Mouse (Mus musculus) kidney, adult 2 months (tissue): ENCODE data around the gene Plcb2. TPM values are rescaled to one million over a fixed set of nuclear protein-coding genes. Genes with fewer than 3 reads are reported as not detected.

ENCODE experiments used
- DNase-seq: peaks from one replicate; pipeline ENCODE4 v3.0.0; 2021
- H3K27ac ChIP-seq: fragments of 200-500 bp; 2 replicates; pipeline ENCODE4 v1.5.1; 2012; ENCODE audit warnings: low read depth, low read length, control low read depth, inconsistent platforms; ENCODE audit not compliant: insufficient read depth
- H3K27me3 ChIP-seq: fragments of 200-500 bp; replicated peaks from 2 replicates; pipeline ENCODE4 v1.6.1; 2012; ENCODE audit warnings: mild to moderate bottlenecking, moderate library complexity, low read length, inconsistent platforms; ENCODE audit not compliant: control insufficient read depth, insufficient read depth
- H3K36me3 ChIP-seq: fragments of 200-500 bp; 2 replicates; pipeline ENCODE4 v1.6.1; 2012; ENCODE audit warnings: mild to moderate bottlenecking, moderate library complexity, low read length, inconsistent platforms; ENCODE audit not compliant: control insufficient read depth, insufficient read depth
- H3K4me1 ChIP-seq: fragments of 200-500 bp; 2 replicates; pipeline ENCODE4 v1.6.1; 2011; ENCODE audit warnings: low read length; ENCODE audit not compliant: control insufficient read depth, insufficient read depth
- H3K4me3 ChIP-seq: fragments of 200-500 bp; 2 replicates; pipeline ENCODE4 v1.5.1; 2011; ENCODE audit warnings: mild to moderate bottlenecking, low read depth, low read length, control low read depth; ENCODE audit not compliant: insufficient read depth
- CTCF ChIP-seq: fragments of 200-500 bp; conservative IDR thresholded peaks from 2 replicates; pipeline ENCODE4 v1.5.1; 2011; ENCODE audit warnings: low read depth, mild to moderate bottlenecking, control low read depth, low read length, moderate library complexity, mixed read lengths; ENCODE audit not compliant: insufficient read depth, insufficient read length
- POLR2A ChIP-seq: fragments of 200-500 bp; IDR thresholded peaks from one replicate; pipeline ENCODE4 v1.6.1; 2011; ENCODE audit warnings: low read depth, low read length, control low read depth
- WGBS: fragments of 180-500 bp; shearing (Covaris S2); methylation state at CpG from one replicate; pipeline ENCODE4 v1.1.7; 2018; 5-methylcytosine and 5-hydroxymethylcytosine counted together
- polyA plus RNA-seq: library from polyadenylated mRNA; depleted of rRNA; stranded (reverse); fragments of >200 nt; gene quantifications from 2 replicates; pipeline ENCODE4 v1.2.3, GENCODE M21; 2012

Gene Plcb2
- polyA plus RNA-seq, 1 experiment: 3.7 TPM

GRCm38 (mm10) chr2:118764875-118765274 lies 36.6 kb upstream of the Plcb2 start:
- no peak for TF ChIP-seq POLR2A
- TF ChIP-seq CTCF: no peak
- Histone ChIP-seq H3K27ac (no peak overlapping the region), H3K4me1 (peaks cover 14% of the 10 kb centered on the region; the same call in 1 of the 2 replicates), H3K4me3 (no peak overlapping the region), H3K27me3 (no peaks in the 10 kb centered on the region), H3K36me3 (no peaks in the 10 kb centered on the region)
- 74% methylated on average over 5 of the region's 5 CpGs for WGBS
- DNase-seq: no peak

GRCm38 (mm10) chr2:118764094-118764831 lies 36.0 kb upstream of the Plcb2 start:
- DNase-seq: peak; percentile 57
- Histone ChIP-seq H3K27me3 (no peaks in the 10 kb centered on the region), H3K27ac (no peak overlapping the region), H3K4me1 (peaks cover 14% of the 10 kb centered on the region; the same call in 1 of the 2 replicates), H3K4me3 (no peak overlapping the region), H3K36me3 (no peaks in the 10 kb centered on the region)
- TF ChIP-seq POLR2A: no peak
- TF ChIP-seq CTCF: peak; percentile 50
- WGBS: 31% methylated on average over 11 of the region's 11 CpGs

DNA sequence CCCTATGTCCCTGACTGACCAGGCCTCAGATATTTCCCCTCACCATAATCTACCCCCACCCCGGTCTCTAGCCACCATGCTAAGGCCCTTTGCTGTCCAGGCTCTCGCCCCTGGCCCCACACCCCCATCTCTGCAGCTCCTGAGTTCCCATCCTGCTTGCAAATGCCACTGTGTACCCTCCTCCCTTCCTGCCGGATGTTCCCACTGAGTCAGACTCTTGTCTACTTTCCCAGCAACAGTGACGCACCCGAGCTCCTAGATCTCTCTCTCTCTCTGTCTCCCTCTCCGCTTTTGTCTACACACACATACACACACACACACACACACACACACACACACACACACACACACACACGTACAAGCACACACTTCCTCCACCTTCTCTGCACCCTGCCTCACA lies 35.2 kb upstream of the Plcb2 start:
- peaks cover 14% of the 10 kb centered on the region; the same call in 1 of the 2 replicates for H3K4me1 ChIP-seq
- 68% methylated on average over 7 of the region's 7 CpGs for WGBS
- no peak overlapping the region for H3K4me3 ChIP-seq
- no peak for TF ChIP-seq POLR2A
- TF ChIP-seq CTCF: no peak
- peak overlapping the region; percentile 96 for H3K27ac ChIP-seq
- no peaks in the 10 kb centered on the region for H3K27me3 ChIP-seq
- DNase-seq: peak; percentile 68
- H3K36me3 ChIP-seq: no peaks in the 10 kb centered on the region

GRCm38 (mm10) chr2:118762784-118763148 lies 34.5 kb upstream of the Plcb2 start:
- peak overlapping the region; percentile 8; the same call in 1 of the 2 replicates for H3K4me3 ChIP-seq
- H3K4me1 ChIP-seq: peaks cover 14% of the 10 kb centered on the region; the same call in 1 of the 2 replicates
- peak overlapping the region; percentile 96 for H3K27ac ChIP-seq
- H3K27me3 ChIP-seq: no peaks in the 10 kb centered on the region
- H3K36me3 ChIP-seq: no peaks in the 10 kb centered on the region
- no peak for TF ChIP-seq POLR2A
- TF ChIP-seq CTCF: no peak
- WGBS: 6% methylated on average over 10 of the region's 10 CpGs
- no peak for DNase-seq

GRCm38 (mm10) chr2:118761906-118762783 lies 33.9 kb upstream of the Plcb2 start, which contains the start of gene Ccdc9b:
Ccdc9b (minus strand) TSS chr2:118762661.
- TF ChIP-seq POLR2A (no peak), CTCF (no peak)
- Histone ChIP-seq H3K4me1 (peaks cover 14% of the 10 kb centered on the region; the same call in 1 of the 2 replicates), H3K36me3 (no peaks in the 10 kb centered on the region), H3K27me3 (no peaks in the 10 kb centered on the region), H3K27ac (peak within 1 kb of the TSS; percentile 96), H3K4me3 (peak within 1 kb of the TSS; percentile 54)
- WGBS: 7% methylated on average over 29 of the region's 29 CpGs
- peak; percentile 97 for DNase-seq

- DNase-seq: no peak
- peaks cover 14% of the 10 kb centered on the region; the same call in 1 of the 2 replicates for H3K4me1 ChIP-seq
- H3K36me3 ChIP-seq: no peaks in the 10 kb centered on the region
- TF ChIP-seq POLR2A: no peak
- 0 out of 2 replicates have a peak, but pooled peaks have one; percentile 5 for TF ChIP-seq CTCF
- H3K27ac ChIP-seq: peak overlapping the region; percentile 96
- peak overlapping the region; percentile 54 for H3K4me3 ChIP-seq
- WGBS: 87% methylated on average over 12 of the region's 12 CpGs
- no peaks in the 10 kb centered on the region for H3K27me3 ChIP-seq
These were observed 33.1 kb upstream of the Plcb2 start for GRCm38 (mm10) chr2:118761358-118761757.
